ENCODE assay signal across 20 mouse cellular contexts in the genomic region with DNA sequence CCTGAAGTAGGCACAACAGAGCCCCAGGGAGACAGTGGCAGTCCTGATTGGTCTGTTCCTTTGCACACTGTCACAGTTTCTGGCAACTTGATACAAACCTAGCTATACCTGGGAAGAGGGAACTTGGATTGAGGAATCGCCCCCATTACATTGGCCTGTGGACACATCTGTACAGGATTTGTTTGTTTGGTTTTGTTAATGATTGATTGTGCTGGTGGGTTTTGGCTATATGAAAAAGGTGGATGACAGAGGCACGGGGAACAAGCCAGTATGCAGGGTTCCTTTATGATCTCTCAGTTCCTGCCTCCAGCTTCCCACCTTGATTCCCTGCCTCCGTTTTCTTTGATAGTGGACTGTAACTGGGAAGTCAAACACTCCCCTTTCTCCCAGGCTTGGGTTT. TPM values are rescaled to one million over a fixed set of nuclear protein-coding genes. Genes with fewer than 3 reads are reported as not detected.
DNase-seq lines count a peak whose midpoint lies in the region; ATAC-seq and TF ChIP-seq lines count a peak whose summit lies in the region.
"Had no signal": no experiment of that assay in that cellular context is flagged by ENCODE, and none has a peak within 500 bp of the region (broad histone marks: within the 10 kb centered on the region; RNA-seq: fewer than 3 reads in every experiment).

No protein-coding gene starts in this region.

- peak overlapping the region; percentile 31; the same call in 1 of the 2 replicates for H3K27ac ChIP-seq in forebrain, embryonic 15.5 days (replicated peaks)
- H3K27ac ChIP-seq in forebrain, embryonic 16.5 days (ENCODE audit: low read length) = no peak overlapping the region
- 0 out of 2 replicates have a peak overlapping the region, but pooled peaks have one; percentile 9 for H3K27ac ChIP-seq in hindbrain, embryonic 14.5 days
- H3K27ac ChIP-seq in hindbrain, postnatal 0 days = no peak overlapping the region
- peak overlapping the region; percentile 63 for H3K27ac ChIP-seq in liver, embryonic 15.5 days (replicated peaks)
- H3K27ac ChIP-seq in liver, embryonic 11.5 days (ENCODE audit: low read depth, low read length) = no peak overlapping the region
- H3K27ac ChIP-seq in neural tube, embryonic 13.5 days (replicated peaks) = peak overlapping the region; percentile 53; the same call in 1 of the 2 replicates
- no peak overlapping the region for H3K27ac ChIP-seq in neural tube, embryonic 15.5 days (replicated peaks)
- H3K27ac ChIP-seq: embryonic facial prominence, embryonic 10.5 days; forebrain, embryonic 10.5 days; layer of hippocampus, adult 2 months; limb, embryonic 10.5 days; midbrain, embryonic 12.5 days had no signal

- H3K36me3 ChIP-seq in forebrain, embryonic 15.5 days = no peaks in the 10 kb centered on the region
- H3K36me3 ChIP-seq in forebrain, embryonic 16.5 days (ENCODE audit: control insufficient read depth, insufficient read depth) = no peaks in the 10 kb centered on the region
- H3K36me3 ChIP-seq in hindbrain, embryonic 14.5 days (replicated peaks; ENCODE audit: control insufficient read depth, insufficient read depth) = no peaks in the 10 kb centered on the region
- H3K36me3 ChIP-seq in hindbrain, postnatal 0 days (ENCODE audit: insufficient read depth, low read length) = no peaks in the 10 kb centered on the region
- no peaks in the 10 kb centered on the region for H3K36me3 ChIP-seq in liver, embryonic 15.5 days (replicated peaks)
- no peaks in the 10 kb centered on the region for H3K36me3 ChIP-seq in liver, embryonic 11.5 days (ENCODE audit: control insufficient read depth, insufficient read depth, low read length)
- no peaks in the 10 kb centered on the region for H3K36me3 ChIP-seq in neural tube, embryonic 13.5 days
- H3K36me3 ChIP-seq in neural tube, embryonic 15.5 days = no peaks in the 10 kb centered on the region
- H3K36me3 ChIP-seq: embryonic facial prominence, embryonic 10.5 days; forebrain, embryonic 10.5 days; limb, embryonic 10.5 days; midbrain, embryonic 12.5 days had no signal

- H3K9me3 ChIP-seq in forebrain, embryonic 15.5 days = no peaks in the 10 kb centered on the region
- no peaks in the 10 kb centered on the region for H3K9me3 ChIP-seq in forebrain, embryonic 16.5 days (ENCODE audit: control insufficient read depth, low read length)
- no peaks in the 10 kb centered on the region for H3K9me3 ChIP-seq in hindbrain, embryonic 14.5 days (ENCODE audit: control insufficient read depth, low read length)
- no peaks in the 10 kb centered on the region for H3K9me3 ChIP-seq in hindbrain, postnatal 0 days (ENCODE audit: low read length)
- H3K9me3 ChIP-seq in liver, embryonic 15.5 days (replicated peaks) = no peaks in the 10 kb centered on the region
- no peaks in the 10 kb centered on the region for H3K9me3 ChIP-seq in liver, embryonic 11.5 days (ENCODE audit: control insufficient read depth, low read length)
- no peaks in the 10 kb centered on the region for H3K9me3 ChIP-seq in neural tube, embryonic 13.5 days
- H3K9me3 ChIP-seq in neural tube, embryonic 15.5 days (replicated peaks) = no peaks in the 10 kb centered on the region
- H3K9me3 ChIP-seq: embryonic facial prominence, embryonic 10.5 days; forebrain, embryonic 10.5 days; limb, embryonic 10.5 days; midbrain, embryonic 12.5 days had no signal

- H3K27me3 ChIP-seq in forebrain, embryonic 15.5 days = no peaks in the 10 kb centered on the region
- H3K27me3 ChIP-seq in forebrain, embryonic 16.5 days (replicated peaks; ENCODE audit: control insufficient read depth, insufficient read depth, low read length) = no peaks in the 10 kb centered on the region
- H3K27me3 ChIP-seq in hindbrain, embryonic 14.5 days (ENCODE audit: control insufficient read depth, insufficient read depth, low read length) = no peaks in the 10 kb centered on the region
- no peaks in the 10 kb centered on the region for H3K27me3 ChIP-seq in hindbrain, postnatal 0 days (ENCODE audit: insufficient read depth, low read length)
- H3K27me3 ChIP-seq in liver, embryonic 15.5 days = no peaks in the 10 kb centered on the region
- H3K27me3 ChIP-seq in liver, embryonic 11.5 days (replicated peaks; ENCODE audit: control insufficient read depth, insufficient read depth, low read length) = no peaks in the 10 kb centered on the region; the same call in 1 of the 2 replicates
- H3K27me3 ChIP-seq in neural tube, embryonic 13.5 days = no peaks in the 10 kb centered on the region
- no peaks in the 10 kb centered on the region for H3K27me3 ChIP-seq in neural tube, embryonic 15.5 days (replicated peaks)
- H3K27me3 ChIP-seq: midbrain, embryonic 12.5 days had no signal

- ATAC-seq in forebrain, embryonic 15.5 days (replicated peaks) = no peak
- no peak for ATAC-seq in forebrain, embryonic 16.5 days
- no peak for ATAC-seq in hindbrain, embryonic 14.5 days (ENCODE audit: low FRiP score)
- no peak for ATAC-seq in hindbrain, postnatal 0 days
- ATAC-seq in liver, embryonic 15.5 days (ENCODE audit: insufficient read depth) = peak; percentile 73
- ATAC-seq in liver, embryonic 11.5 days (replicated peaks; ENCODE audit: low FRiP score) = no peak
- no peak for ATAC-seq in neural tube, embryonic 13.5 days (ENCODE audit: low read depth)
- no peak for ATAC-seq in neural tube, embryonic 15.5 days (ENCODE audit: low FRiP score)
- ATAC-seq: activated CD4-positive, CD25-positive, alpha-beta regulatory T cell, adult 4 months had no signal

- 74% methylated on average over 3 of the region's 3 CpGs for WGBS in forebrain, embryonic 15.5 days
- WGBS in forebrain, embryonic 16.5 days = 81% methylated on average over 3 of the region's 3 CpGs
- 85% methylated on average over 3 of the region's 3 CpGs for WGBS in hindbrain, embryonic 14.5 days
- WGBS in hindbrain, postnatal 0 days = 86% methylated on average over 3 of the region's 3 CpGs
- WGBS in liver, embryonic 15.5 days (ENCODE audit: insufficient replicate concordance) = 39% methylated on average over 3 of the region's 3 CpGs
- 58% methylated on average over 3 of the region's 3 CpGs for WGBS in liver, embryonic 11.5 days
- WGBS in neural tube, embryonic 13.5 days = 89% methylated on average over 3 of the region's 3 CpGs
- WGBS in neural tube, embryonic 15.5 days = 87% methylated on average over 3 of the region's 3 CpGs

- no peak for TF ChIP-seq CTCF in hindbrain, postnatal 0 days (IDR thresholded peaks at IDR 0.05; ENCODE audit: low read depth)

- H3K4me2 ChIP-seq in forebrain, embryonic 15.5 days (replicated peaks) = no peak overlapping the region
- H3K4me2 ChIP-seq in forebrain, embryonic 16.5 days (ENCODE audit: low read length) = no peak overlapping the region
- no peak overlapping the region for H3K4me2 ChIP-seq in hindbrain, embryonic 14.5 days (replicated peaks)
- H3K4me2 ChIP-seq in hindbrain, postnatal 0 days (ENCODE audit: low read depth, low read length) = no peak overlapping the region
- no peak overlapping the region for H3K4me2 ChIP-seq in liver, embryonic 15.5 days
- H3K4me2 ChIP-seq in liver, embryonic 11.5 days = no peak overlapping the region
- no peak overlapping the region for H3K4me2 ChIP-seq in neural tube, embryonic 13.5 days
- H3K4me2 ChIP-seq in neural tube, embryonic 15.5 days = no peak overlapping the region
- H3K4me2 ChIP-seq: midbrain, embryonic 12.5 days had no signal

- DNase-seq in hindbrain, embryonic 14.5 days (ENCODE audit: low spot score) = no peak
- DNase-seq in hindbrain, postnatal 0 days (ENCODE audit: low spot score) = no peak
- DNase-seq in liver, embryonic 11.5 days (ENCODE audit: low spot score) = no peak
- DNase-seq: adrenal gland, adult 8-10 months; cerebellum, adult 11-12 months; retina, postnatal 1 day; spleen, adult 18-20 months; thymus, adult 18-20 months; thymus, postnatal 36 days had no signal

- peaks cover 12% of the 10 kb centered on the region for H3K4me1 ChIP-seq in forebrain, embryonic 15.5 days
- peaks cover 7% of the 10 kb centered on the region for H3K4me1 ChIP-seq in forebrain, embryonic 16.5 days (replicated peaks; ENCODE audit: control insufficient read depth, insufficient read depth, low read length)
- peaks cover 8% of the 10 kb centered on the region for H3K4me1 ChIP-seq in hindbrain, embryonic 14.5 days (replicated peaks; ENCODE audit: control insufficient read depth, insufficient read depth, low read length)
- peaks cover 3% of the 10 kb centered on the region; the same call in 1 of the 2 replicates for H3K4me1 ChIP-seq in hindbrain, postnatal 0 days (ENCODE audit: insufficient read depth, low read length)
- H3K4me1 ChIP-seq in liver, embryonic 15.5 days (replicated peaks) = no peaks in the 10 kb centered on the region
- H3K4me1 ChIP-seq in liver, embryonic 11.5 days (replicated peaks; ENCODE audit: control insufficient read depth, insufficient read depth, low read length) = no peaks in the 10 kb centered on the region
- H3K4me1 ChIP-seq in neural tube, embryonic 13.5 days (replicated peaks) = peaks cover 19% of the 10 kb centered on the region
- peaks cover 18% of the 10 kb centered on the region for H3K4me1 ChIP-seq in neural tube, embryonic 15.5 days
- H3K4me1 ChIP-seq: embryonic facial prominence, embryonic 10.5 days; limb, embryonic 10.5 days had no signal

- H3K9ac ChIP-seq in forebrain, embryonic 15.5 days (replicated peaks) = no peak overlapping the region
- H3K9ac ChIP-seq in forebrain, embryonic 16.5 days (replicated peaks; ENCODE audit: low read depth, low read length) = no peak overlapping the region
- H3K9ac ChIP-seq in hindbrain, embryonic 14.5 days = no peak overlapping the region
- H3K9ac ChIP-seq in hindbrain, postnatal 0 days (replicated peaks; ENCODE audit: low read length) = no peak overlapping the region
- H3K9ac ChIP-seq in liver, embryonic 15.5 days = no peak overlapping the region
- no peak overlapping the region for H3K9ac ChIP-seq in liver, embryonic 11.5 days (ENCODE audit: low read depth, low read length)
- no peak overlapping the region for H3K9ac ChIP-seq in neural tube, embryonic 13.5 days
- no peak overlapping the region for H3K9ac ChIP-seq in neural tube, embryonic 15.5 days (replicated peaks)
- H3K9ac ChIP-seq: midbrain, embryonic 12.5 days had no signal

- no peak overlapping the region for H3K4me3 ChIP-seq in forebrain, embryonic 15.5 days
- H3K4me3 ChIP-seq in forebrain, embryonic 16.5 days (replicated peaks; ENCODE audit: low read length) = no peak overlapping the region
- H3K4me3 ChIP-seq in hindbrain, embryonic 14.5 days (replicated peaks; ENCODE audit: low read length) = no peak overlapping the region
- no peak overlapping the region for H3K4me3 ChIP-seq in hindbrain, postnatal 0 days (ENCODE audit: low read length)
- H3K4me3 ChIP-seq in liver, embryonic 15.5 days (replicated peaks) = no peak overlapping the region
- H3K4me3 ChIP-seq in liver, embryonic 11.5 days (ENCODE audit: low read depth, low read length) = no peak overlapping the region
- H3K4me3 ChIP-seq in neural tube, embryonic 13.5 days = no peak overlapping the region
- no peak overlapping the region for H3K4me3 ChIP-seq in neural tube, embryonic 15.5 days (replicated peaks)
- H3K4me3 ChIP-seq: embryonic facial prominence, embryonic 10.5 days; forebrain, embryonic 10.5 days; layer of hippocampus, adult 2 months; limb, embryonic 10.5 days; midbrain, embryonic 12.5 days had no signal

RNA-seq across cellular contexts. Expression of gene Zfp507, which starts 33.6 kb away (rescaled TPM):
- 16.2 and 18.9 TPM in 2 replicates for polyA plus RNA-seq in forebrain, embryonic 15.5 days (2015; fragmentation: Nextera tagmentation; extraction: Ambion mirVana)
- 18.5 and 18.8 TPM in 2 replicates for polyA plus RNA-seq in forebrain, embryonic 16.5 days (2015; fragmentation: Nextera tagmentation; extraction: Ambion mirVana)
- 14.0 and 16.0 TPM in 2 replicates for polyA plus RNA-seq in hindbrain, embryonic 14.5 days (2014; fragmentation: Nextera tagmentation; extraction: Ambion mirVana)
- total RNA-seq in hindbrain, postnatal 0 days (2014; rRNA removed) = 21.3 and 22.8 TPM in 2 replicates
- polyA plus RNA-seq in hindbrain, postnatal 0 days (2015; fragmentation: Nextera tagmentation; extraction: Ambion mirVana) = 9.9 and 10.4 TPM in 2 replicates
- 4.3 and 5.1 TPM in 2 replicates for polyA plus RNA-seq in liver, embryonic 15.5 days (2015; fragmentation: Nextera tagmentation; extraction: Ambion mirVana)
- 11.5 and 14.4 TPM in 2 replicates for polyA plus RNA-seq in liver, embryonic 11.5 days (2014; fragmentation: Nextera tagmentation; extraction: Ambion mirVana)
- polyA plus RNA-seq in neural tube, embryonic 13.5 days (2015; fragmentation: Nextera tagmentation; extraction: Ambion mirVana) = 17.1 and 17.8 TPM in 2 replicates
- polyA plus RNA-seq in neural tube, embryonic 15.5 days (2015; fragmentation: Nextera tagmentation; extraction: Ambion mirVana) = 12.9 and 13.9 TPM in 2 replicates

Comparison
In these comparisons a context has a peak if more than half of its experiments do, and no peak if none do; other contexts are left out.
1. H3K27ac ChIP-seq: peak in forebrain, embryonic 15.5 days (single experiment), hindbrain, embryonic 14.5 days (single experiment), liver, embryonic 15.5 days (single experiment) and neural tube, embryonic 13.5 days (single experiment); none in forebrain, embryonic 16.5 days (single experiment), hindbrain, postnatal 0 days (single experiment), liver, embryonic 11.5 days (single experiment) and neural tube, embryonic 15.5 days (single experiment).